Mouse (Mus musculus) G1E (cell line): ENCODE data around the gene Gm37419. TPM values are rescaled to one million over a fixed set of nuclear protein-coding genes. Genes with fewer than 3 reads are reported as not detected.

Experiments used
- ATAC-seq: 2 replicates; pipeline ENCODE4 v1.8.0; 2016; ENCODE audit warnings: mild to moderate bottlenecking; ENCODE audit not compliant: insufficient number of reproducible peaks, poor library complexity, low FRiP score, severe bottlenecking; ENCODE audit errors: extremely low read depth
- DNase-seq: peaks from one replicate; pipeline ENCODE4 v3.0.0; 2012; ENCODE audit warnings: low spot score
- H3K27me3 ChIP-seq: 2 replicates; pipeline ENCODE4 v1.6.1; 2012; ENCODE audit warnings: mild to moderate bottlenecking, low read length, inconsistent platforms; ENCODE audit not compliant: insufficient read depth
- H3K36me3 ChIP-seq: replicated peaks from 2 replicates; pipeline ENCODE3; 2012; ENCODE audit warnings: mild to moderate bottlenecking, inconsistent platforms
- H3K4me1 ChIP-seq: 2 replicates; pipeline ENCODE4 v1.6.1; 2012; ENCODE audit warnings: low read depth, low read length, inconsistent platforms, mixed read lengths; ENCODE audit not compliant: insufficient read depth
- H3K4me3 ChIP-seq: 2 replicates; pipeline ENCODE4 v1.5.1; 2012; ENCODE audit warnings: low read depth, mild to moderate bottlenecking, inconsistent platforms, low read length, moderate library complexity, mixed read lengths
- H3K9me3 ChIP-seq: replicated peaks from 2 replicates; pipeline ENCODE4 v1.6.1; 2012; ENCODE audit warnings: inconsistent platforms
- CTCF ChIP-seq: IDR thresholded peaks from 2 replicates; pipeline ENCODE4 v1.5.1; 2012; ENCODE audit warnings: low read depth, low read length, inconsistent platforms, mixed read lengths
- GATA1 ChIP-seq: IDR thresholded peaks from 2 replicates; pipeline ENCODE4 v1.6.1; 2012; ENCODE audit warnings: borderline replicate concordance, low read length, inconsistent platforms, mixed read lengths
- GATA2 ChIP-seq: IDR thresholded peaks from 2 replicates; pipeline ENCODE4 v1.6.1; 2012; ENCODE audit warnings: low read depth, low read length, inconsistent platforms, borderline replicate concordance
- POLR2AphosphoS5 ChIP-seq: IDR thresholded peaks from 2 replicates; pipeline ENCODE4 v1.6.1; 2012; ENCODE audit warnings: low read depth, low read length, inconsistent platforms; ENCODE audit not compliant: insufficient replicate concordance
- TAL1 ChIP-seq: conservative IDR thresholded peaks from 2 replicates; pipeline ENCODE4 v1.6.1; 2012; ENCODE audit warnings: low read depth, low read length, inconsistent platforms, mixed read lengths
- polyA plus RNA-seq: library from polyadenylated mRNA; stranded (reverse); fragments of >175 nt; gene quantifications from 2 replicates; pipeline ENCODE4 v1.2.3, GENCODE M21; 2012
- total RNA-seq, 2 experiments: library from RNA; stranded (forward) in 1 of 2; stranded (reverse) in 1 of 2; fragments of 200-1000 nt in 1 of 2; fragments of >200 nt in 1 of 2; fragmentation: Nextera tagmentation in 1 of 2; gene quantifications; 2 replicates each; pipeline ENCODE4 v1.2.3; 2014 to 2017

Gm37419 gene
- total and polyA plus RNA-seq, 3 experiments: not detected

DNA sequence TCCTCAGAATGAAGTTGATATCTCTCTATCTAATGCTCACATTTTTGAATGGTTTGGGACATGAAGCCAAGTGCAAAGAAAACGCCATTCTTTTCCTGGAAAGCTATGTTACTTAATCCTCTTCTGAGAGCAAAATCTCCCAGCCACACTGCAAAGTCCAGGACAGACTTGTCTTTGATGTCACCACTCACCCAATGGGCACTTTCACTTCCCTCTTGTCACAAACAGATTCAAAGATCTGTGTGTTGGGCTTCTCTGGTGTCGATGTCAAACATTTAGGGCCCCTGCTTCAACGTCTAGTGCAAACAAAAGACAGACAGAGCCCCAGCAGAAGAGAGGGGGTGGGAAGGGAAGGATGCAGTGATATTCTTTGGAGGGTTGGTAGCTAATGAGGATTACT lies 23.8 kb downstream of the Gm37419 start:
- Histone ChIP-seq H3K4me1 (no peaks in the 10 kb centered on the region), H3K4me3 (no peak overlapping the region), H3K9me3 (peaks cover 25% of the 10 kb centered on the region), H3K36me3 (no peaks in the 10 kb centered on the region), H3K27me3 (no peaks in the 10 kb centered on the region)
- ATAC-seq (no peak), DNase-seq (no peak)
- no peak for TF ChIP-seq POLR2AphosphoS5
- no peak for TF ChIP-seq CTCF
- no peak for TF ChIP-seq TAL1
- no peak for TF ChIP-seq GATA1
- TF ChIP-seq GATA2: no peak

DNA sequence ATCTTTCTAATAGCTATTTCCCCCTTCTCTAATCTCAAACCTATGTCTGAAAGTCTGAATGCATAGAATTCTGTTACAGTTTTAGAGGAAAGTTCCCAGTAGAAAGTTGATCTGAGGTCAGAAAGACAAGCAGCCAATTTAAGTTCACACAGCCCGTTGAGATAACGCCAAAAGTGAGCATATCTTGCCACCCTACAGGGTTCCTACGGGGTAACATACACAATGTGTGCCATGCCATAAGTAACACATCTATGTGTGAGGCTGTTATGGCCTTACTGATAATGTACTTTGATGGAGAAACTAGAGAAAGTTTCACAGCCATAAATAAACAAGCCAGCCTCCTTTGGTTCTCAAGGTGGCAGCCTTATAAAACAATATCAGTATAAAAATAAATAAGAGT lies 26.1 kb downstream of the Gm37419 start:
- H3K4me1 ChIP-seq: no peaks in the 10 kb centered on the region
- DNase-seq (no peak), ATAC-seq (no peak)
- TF ChIP-seq TAL1: no peak
- H3K36me3 ChIP-seq: no peaks in the 10 kb centered on the region
- H3K9me3 ChIP-seq: peaks cover 21% of the 10 kb centered on the region
- H3K27me3 ChIP-seq: no peaks in the 10 kb centered on the region
- H3K4me3 ChIP-seq: no peak overlapping the region

DNA sequence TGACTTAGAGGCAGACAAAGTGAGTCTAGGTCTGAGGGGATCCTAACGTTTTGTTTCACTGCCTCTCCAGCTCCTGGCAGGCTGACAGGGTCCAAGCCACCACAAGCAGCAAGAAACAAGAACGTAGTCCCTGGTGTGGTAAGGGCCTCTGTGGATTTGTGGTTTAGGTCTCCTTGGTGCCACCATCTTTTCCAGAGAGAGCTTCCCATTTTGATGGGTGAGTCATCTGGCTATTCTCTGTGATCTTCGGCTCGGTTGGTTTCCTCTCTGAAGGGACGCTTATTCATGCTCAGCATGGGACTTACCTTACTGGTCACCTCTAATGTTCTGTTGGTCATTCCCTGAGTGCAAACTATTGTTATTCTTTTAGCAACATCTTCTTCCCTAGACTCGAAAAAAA lies 28.0 kb downstream of the Gm37419 start:
- ATAC-seq (no peak), DNase-seq (no peak)
- no peaks in the 10 kb centered on the region for H3K4me1 ChIP-seq
- H3K36me3 ChIP-seq: no peaks in the 10 kb centered on the region
- no peak overlapping the region for H3K4me3 ChIP-seq
- no peak for TF ChIP-seq GATA2
- TF ChIP-seq CTCF: no peak
- TF ChIP-seq POLR2AphosphoS5: no peak
- TF ChIP-seq TAL1: no peak
- TF ChIP-seq GATA1: no peak
- H3K27me3 ChIP-seq: no peaks in the 10 kb centered on the region
- peaks cover 19% of the 10 kb centered on the region for H3K9me3 ChIP-seq

DNA sequence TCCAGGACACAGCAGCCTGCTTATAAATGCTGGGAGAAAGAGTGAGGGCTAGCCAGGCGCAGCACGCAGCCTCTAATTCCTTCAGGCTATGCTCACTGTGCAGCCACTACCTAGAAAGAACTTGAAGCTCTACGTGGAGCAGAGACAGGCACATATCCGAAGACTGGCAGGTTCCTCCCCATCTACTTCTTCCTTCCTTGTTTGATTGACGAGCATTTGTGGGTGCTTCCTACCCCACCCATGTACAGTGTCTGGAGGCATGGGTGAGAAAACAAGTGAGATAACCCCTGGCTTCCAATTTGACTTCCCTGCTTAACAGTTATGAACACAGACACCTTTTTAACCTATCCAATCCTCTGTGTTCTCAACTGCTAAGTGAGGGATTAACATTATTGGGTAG lies 28.5 kb downstream of the Gm37419 start:
- TF ChIP-seq GATA2 (no peak), CTCF (no peak), TAL1 (no peak), POLR2AphosphoS5 (no peak), GATA1 (no peak)
- ATAC-seq: no peak

DNA sequence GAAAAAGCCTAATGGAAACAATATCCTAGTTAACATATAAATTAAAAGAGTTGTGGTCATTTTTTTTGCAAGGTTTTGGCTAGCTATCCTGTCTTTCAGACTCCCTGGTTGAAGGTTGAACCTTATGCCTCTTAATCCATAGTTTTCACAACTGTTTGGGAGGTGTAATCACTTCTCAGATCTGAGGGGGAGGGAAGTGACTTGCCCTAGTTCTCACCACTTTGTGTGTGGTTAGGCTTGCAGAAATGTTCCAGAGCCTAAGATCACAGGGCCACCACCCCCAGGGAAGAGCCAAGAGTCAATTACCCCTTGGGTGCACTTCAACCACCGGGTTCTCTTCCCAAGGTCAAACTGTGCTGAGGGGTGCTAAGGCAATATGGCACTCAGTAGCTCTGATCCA lies 33.4 kb downstream of the Gm37419 start:
- peaks cover 13% of the 10 kb centered on the region; the same call in 1 of the 2 replicates for H3K9me3 ChIP-seq
- no peak for TF ChIP-seq POLR2AphosphoS5
- TF ChIP-seq GATA1: no peak
- no peak for TF ChIP-seq TAL1
- no peak for TF ChIP-seq CTCF
- TF ChIP-seq GATA2: no peak
- ATAC-seq: no peak
- no peak for DNase-seq
- no peak overlapping the region for H3K4me3 ChIP-seq
- H3K36me3 ChIP-seq: no peaks in the 10 kb centered on the region
- no peaks in the 10 kb centered on the region for H3K4me1 ChIP-seq
- no peaks in the 10 kb centered on the region for H3K27me3 ChIP-seq

More for the DNA sequence above, 28.5 kb downstream of the Gm37419 start:
- H3K4me1 ChIP-seq: no peaks in the 10 kb centered on the region
- no peak overlapping the region for H3K4me3 ChIP-seq
- H3K9me3 ChIP-seq: peaks cover 20% of the 10 kb centered on the region
- no peak for DNase-seq
- no peaks in the 10 kb centered on the region for H3K27me3 ChIP-seq
- H3K36me3 ChIP-seq: no peaks in the 10 kb centered on the region

DNA sequence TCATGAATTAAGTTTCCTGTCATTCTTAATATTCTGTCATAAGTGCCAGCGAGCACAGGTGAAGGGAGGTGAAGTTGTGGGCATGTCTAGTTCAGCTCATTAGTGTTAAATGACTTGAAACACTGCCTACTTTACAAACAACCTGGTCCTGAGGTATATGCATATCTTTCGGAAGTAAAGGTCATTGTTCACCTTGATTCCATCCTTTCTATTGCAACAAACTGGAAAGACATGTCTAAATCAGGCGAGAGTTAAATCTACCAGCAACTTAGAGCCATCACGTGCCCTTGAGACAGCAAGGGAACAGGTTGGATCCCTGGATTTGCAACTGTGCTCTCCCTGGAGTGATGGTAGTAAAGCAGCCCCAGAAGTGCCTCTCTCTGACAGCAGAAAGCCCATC lies 34.3 kb downstream of the Gm37419 start:
- ATAC-seq: no peak

DNA sequence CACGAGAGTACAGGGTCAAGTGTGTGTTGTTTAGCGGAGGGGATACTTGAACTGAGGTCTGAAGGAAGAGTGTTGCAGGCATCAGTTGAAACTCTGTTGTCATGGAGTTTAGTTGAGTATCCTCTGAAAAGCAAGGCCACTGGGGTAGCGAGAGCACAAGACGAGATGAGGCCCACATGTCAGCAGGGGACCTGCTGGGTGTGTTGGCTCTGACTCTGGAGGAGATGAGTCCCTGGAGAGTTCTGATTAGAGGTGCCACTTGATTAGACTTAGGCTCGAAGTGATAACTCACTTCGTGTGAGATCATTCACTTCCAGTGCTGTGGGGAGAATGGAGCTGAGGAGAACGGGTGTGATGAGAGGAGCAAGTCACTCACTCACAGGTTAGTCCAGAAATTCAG lies 37.2 kb downstream of the Gm37419 start:
- peaks cover 21% of the 10 kb centered on the region for H3K9me3 ChIP-seq
- TF ChIP-seq GATA1: no peak
- no peak for TF ChIP-seq TAL1
- no peak for TF ChIP-seq GATA2
- no peak for TF ChIP-seq CTCF
- no peak for TF ChIP-seq POLR2AphosphoS5
- ATAC-seq (no peak), DNase-seq (no peak)
- no peak overlapping the region for H3K4me3 ChIP-seq
- no peaks in the 10 kb centered on the region for H3K27me3 ChIP-seq
- H3K4me1 ChIP-seq: no peaks in the 10 kb centered on the region
- H3K36me3 ChIP-seq: no peaks in the 10 kb centered on the region

More for the DNA sequence above, 34.3 kb downstream of the Gm37419 start:
- TF ChIP-seq CTCF (no peak), POLR2AphosphoS5 (no peak)
- Histone ChIP-seq H3K9me3 (peaks cover 18% of the 10 kb centered on the region), H3K36me3 (no peaks in the 10 kb centered on the region), H3K4me3 (no peak overlapping the region), H3K4me1 (no peaks in the 10 kb centered on the region), H3K27me3 (no peaks in the 10 kb centered on the region)
- no peak for DNase-seq
